Mouse (Mus musculus) testis, postnatal 10 days (tissue): ENCODE data around the gene Umad1.

Experiments
- DNase-seq: peaks from one replicate; pipeline ENCODE4 v3.0.0; 2021; ENCODE audit warnings: low spot score

Gene Umad1

DNA sequence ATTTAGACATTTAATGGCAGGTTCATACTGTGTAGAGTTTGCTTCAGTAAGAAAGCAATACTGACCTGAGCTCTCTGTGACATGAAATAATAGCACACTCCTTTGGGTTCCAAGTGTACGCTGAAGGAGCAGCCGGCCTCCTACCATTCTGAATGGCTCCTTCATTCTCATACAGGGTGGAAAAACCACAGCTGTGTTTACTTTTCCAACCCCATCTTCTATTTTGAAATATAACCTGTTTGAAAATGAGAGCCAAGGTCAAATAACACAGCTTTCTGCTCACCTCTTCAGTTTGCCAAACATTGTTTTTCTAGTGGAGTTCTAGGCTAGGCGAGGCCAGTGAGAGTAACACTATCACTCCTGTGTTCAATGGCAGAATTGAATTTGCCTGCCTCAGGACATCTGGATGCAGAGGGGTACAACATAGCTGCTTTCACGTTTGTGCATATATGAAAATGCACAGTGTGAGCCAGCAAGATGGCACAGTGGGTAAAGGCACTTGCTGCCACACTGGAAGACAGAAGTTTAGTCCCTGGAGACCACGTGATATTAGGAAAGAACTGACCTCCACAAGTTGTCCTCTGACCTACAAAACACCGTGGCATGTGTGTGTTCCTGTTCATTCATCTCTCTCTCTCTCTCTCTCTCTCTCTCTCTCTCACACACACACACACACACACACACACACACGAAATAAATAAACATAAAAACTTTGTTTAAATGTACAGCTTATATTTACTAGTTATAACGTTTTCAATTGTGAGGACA, 157.9 kb downstream of the Umad1 start:
- no peak for DNase-seq

DNA sequence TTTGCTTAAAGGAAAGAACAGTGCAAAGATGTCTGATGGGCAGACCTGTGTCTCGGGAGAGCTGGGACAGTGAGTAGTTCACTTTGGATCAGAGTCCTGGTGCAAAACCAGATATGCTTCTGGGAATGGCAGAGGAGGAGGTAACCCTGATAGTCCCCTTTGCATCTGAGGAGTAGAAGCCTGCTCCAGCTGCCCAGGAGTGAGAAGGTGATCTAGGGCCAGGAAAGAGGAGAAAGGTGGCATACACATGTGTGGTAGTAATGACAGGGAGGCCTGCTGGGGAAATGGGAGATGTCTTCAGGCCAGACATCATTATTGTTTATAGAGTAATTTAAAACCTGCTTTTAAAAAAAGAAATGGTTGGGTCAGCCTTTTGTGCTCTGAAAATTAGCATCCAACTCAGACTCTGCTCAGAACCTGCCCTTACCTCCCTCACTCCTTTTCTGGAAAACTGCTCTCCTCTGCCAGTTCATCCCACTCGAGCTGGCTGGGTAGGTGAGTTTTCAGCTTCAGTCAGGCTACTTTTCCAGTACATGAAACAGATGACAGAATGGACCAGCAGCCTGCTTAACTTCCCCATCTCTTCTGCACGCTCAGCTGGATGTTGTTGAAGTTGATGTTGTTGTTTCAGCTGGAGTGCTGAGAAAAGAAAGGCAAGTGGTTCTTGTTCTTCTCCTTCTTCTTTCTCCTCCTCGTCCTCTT, 160.5 kb downstream of the Umad1 start:
- no peak for DNase-seq

DNA sequence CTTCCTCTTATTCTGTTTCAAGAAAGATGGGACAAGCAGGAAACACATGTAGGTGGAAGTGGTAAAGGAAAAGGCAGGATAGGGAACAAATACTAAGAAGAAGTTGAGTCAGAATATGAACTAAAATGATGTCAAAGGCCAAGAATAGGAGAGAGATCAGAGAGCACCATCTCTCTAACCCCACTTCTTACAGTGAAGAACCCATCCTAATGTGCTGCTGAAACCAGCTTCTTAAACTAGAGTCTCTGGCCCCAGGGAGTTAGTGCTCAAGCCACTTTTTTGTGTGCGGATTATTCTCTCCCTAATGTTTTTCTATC, 161.1 kb downstream of the Umad1 start:
- DNase-seq: no peak

DNA sequence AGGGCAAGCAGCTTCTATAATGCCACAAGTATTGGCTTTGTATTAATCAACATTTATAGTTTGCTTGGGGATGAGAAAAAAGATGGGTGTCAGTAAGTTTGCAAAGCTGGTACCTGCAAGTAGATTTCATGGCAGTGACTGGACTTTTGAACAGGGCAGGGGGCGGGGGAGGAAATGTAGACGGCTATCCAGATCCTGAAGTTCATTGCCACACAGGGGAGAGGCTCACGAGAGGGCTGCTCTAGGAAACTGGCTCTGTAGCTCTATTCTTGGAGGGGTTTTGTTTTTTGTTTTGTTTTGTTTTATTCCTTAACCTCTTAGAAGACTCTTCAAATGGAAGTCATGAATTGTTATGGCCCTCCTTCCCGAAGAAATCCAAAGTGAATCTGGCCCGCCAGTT, 162.3 kb downstream of the Umad1 start:
- no peak for DNase-seq

DNA sequence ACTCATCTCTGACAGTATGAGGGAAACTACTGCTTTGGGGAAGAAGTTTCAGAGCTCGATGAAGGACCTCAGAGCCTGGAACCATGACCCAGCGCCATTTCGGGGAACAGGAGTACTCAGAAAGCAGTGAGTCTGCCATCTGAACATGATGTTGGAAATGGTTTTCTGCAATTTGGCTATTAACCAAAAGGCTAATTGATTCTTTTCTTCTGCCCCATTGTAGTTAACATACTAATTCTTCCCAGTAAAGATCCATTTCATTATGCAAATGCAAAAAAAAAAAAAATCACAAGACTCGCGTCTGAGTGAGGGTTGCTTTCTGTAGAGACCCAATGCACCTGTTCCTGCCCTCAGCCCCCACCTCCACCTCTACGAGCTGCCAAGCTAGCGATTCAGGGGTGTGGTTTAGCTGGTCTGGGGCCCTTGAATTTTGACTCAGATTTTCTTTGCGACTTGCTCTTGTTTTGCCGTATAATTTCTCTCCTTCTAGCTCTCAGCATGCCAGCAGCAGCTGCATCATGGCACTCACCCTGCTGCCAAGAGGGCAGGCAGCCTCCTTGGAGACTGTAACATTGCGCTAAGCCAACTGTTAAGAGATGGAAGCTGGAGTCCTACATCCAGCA, 163.0 kb downstream of the Umad1 start:
- DNase-seq: no peak

DNA sequence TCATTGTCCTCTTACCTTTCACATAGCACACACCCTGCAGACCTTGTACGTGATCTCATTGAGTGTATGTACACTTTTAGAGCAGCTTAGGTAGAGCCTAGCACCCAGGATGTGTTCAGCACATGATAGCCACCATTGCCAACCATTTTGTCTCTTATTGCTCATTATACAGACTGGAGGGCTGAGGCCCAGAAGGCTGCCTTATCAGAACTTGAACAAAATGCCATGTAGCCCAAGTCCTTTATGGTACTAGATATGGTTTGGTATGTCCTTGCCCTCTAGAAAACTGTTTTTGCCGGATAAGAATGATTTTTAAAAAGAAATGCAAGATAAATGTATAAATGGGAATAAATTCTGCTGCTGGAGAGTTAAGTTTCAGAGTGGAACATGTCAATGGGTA, 164.1 kb downstream of the Umad1 start:
- DNase-seq: no peak

DNA sequence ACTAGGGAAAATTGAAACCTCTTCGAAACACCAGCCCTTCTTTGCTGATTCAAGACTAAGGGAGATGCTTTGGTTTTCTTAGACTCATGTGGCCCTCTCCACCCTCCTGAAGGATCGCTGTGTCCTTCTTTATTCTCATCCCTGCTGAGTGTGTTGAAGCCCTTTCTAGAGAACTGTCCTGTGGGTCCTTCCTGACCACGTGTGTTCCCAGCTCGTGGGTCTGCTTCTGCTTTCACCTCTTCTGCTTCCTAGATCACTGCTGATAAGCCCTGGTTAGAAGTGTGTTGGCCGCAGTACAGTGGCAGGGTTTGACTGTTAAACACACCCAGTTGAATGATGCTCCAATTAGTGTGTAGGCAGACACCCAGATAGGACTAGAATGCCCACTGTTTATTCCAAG, 168.6 kb downstream of the Umad1 start:
- no peak for DNase-seq

DNA sequence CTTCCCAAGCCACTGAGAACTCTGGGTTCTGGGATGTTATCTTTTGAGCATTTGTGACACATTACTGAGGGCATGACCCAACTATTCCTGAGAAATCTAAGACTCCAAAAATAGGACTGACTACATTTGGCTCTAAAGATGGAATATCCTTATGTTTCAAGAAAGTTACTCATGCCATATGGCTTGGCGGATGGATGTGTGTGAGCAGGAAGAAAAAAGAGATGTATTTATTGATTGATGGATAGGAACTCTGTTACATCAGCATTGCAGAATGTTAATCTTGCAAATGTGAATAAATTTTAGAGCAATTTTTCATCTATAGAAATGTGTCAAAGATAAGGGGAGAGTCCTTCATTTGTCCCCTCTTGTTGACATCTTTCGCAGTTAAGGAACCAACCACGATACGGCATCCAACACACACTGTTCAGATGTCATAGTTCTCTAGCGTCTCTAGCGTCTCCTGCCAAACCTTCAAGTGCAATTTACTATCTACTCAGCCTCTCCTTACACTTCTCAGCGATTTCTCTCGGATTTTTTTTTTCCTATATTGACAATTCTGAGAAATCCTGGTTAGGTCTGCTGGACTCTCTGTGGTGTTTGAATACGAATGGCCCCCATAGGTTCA, 171.6 kb downstream of the Umad1 start:
- DNase-seq: no peak

DNA sequence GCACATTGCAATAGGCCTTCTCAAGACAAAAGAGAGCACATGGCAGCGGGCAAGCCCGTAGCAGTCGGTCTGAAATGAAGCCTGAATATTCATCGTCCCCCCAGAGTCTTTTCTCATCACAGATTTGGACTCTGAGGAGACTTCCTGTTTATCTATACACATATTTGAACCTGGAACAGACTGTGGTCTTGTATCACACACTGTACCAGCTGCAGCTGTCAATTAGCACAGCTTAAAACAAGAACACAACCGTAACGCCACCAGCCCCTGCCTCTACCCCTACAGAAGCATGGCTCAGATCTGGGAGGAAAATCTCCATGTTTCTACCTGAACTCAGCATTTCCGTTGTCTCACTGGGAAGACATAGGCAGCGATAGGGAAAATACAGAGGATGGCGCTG, 174.1 kb downstream of the Umad1 start:
- DNase-seq: no peak

DNA sequence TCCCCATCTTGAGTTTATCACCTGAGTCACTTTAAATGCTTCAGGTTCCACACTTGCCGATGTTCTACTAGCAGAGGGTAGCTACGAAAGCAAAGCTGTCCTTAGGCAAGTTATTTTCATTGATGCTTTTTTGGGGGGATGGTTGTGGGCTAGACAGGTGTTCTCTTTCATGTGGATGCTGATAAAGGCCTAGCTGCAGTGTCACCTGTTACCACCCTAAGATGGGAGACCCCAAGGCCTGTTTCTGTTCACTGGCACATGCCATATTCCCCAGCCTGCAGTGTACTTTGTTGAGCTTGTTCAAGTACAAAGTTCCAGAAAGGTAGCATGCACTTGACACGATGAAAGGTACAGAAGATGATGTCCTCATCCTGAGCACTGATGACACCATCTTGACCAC, 178.8 kb downstream of the Umad1 start:
- DNase-seq: no peak

DNA sequence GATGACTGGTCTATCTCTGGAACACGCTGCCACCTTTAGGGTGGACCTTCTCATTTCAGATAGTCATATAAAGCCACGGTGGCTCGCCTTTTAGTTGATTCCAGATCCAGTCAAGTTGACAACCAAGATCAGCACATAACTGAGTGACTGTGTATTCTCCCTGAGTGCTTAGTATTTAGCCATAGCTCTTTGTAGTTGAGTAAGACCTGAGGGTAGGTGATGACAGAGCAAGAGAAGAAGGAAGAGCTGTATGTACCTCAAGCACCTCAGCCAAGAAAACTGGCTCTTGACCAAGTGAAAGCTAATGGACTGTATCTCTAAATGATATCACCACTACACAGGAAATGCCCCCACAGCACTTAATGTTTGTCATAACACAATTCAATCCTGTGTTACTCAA, 182.7 kb downstream of the Umad1 start:
- no peak for DNase-seq

DNA sequence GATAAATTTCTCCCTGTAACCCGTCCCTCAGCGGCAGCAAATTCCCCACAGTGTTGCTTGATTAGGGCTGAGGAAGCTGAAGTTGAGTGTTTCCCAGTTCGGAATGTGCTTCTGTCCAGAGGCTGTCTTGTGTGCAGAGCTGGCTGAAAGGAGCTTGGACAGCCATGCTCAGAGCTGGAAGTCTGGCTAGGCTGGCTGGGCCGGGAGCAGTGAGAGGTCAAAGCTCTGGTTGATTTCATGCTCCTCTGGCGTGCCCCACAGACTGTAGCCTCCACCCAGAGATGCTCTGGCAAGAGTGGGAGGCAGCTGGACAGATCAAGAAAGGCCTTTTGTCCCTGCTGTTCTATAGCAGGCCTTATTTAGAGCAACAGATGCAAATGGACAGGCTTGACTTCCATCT, 187.7 kb downstream of the Umad1 start:
- DNase-seq: no peak

DNA sequence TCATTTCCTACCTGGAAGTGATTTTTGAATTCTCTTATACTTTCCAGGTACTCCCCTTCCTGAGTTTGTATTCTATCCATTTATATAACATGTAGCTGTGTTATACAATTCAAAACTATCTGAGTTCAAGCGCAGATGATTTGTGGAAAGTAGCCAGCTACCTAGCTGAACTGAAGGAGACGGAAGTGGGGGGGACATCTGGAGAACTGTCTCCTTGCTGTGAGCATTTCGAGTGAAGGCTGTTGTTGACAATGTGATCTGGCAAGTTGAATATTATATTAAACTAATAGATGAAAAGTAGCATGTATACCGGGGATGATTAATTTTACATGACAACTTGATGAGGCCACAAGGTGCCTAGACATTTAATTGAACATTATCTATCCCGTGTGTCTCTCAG, 196.5 kb downstream of the Umad1 start:
- DNase-seq: no peak

DNA sequence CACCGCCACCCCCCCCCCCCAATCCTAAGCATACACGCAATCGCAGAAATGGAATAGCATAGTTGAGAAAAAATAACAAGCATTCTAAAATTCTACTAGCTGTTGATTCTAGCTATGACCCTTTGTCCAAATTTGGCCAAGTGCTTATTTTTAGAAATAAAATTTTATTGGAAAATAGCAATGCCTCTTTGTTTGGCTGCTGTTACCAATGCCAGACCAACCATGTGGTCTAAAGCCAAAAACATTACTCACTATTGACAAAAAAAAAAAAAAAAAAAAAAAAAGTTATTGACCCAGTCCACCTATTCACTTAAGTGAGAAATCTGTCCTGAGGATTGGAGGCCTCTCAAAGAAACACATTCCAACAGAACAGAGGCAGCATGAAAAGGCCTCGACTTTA, 199.5 kb downstream of the Umad1 start:
- DNase-seq: no peak

DNA sequence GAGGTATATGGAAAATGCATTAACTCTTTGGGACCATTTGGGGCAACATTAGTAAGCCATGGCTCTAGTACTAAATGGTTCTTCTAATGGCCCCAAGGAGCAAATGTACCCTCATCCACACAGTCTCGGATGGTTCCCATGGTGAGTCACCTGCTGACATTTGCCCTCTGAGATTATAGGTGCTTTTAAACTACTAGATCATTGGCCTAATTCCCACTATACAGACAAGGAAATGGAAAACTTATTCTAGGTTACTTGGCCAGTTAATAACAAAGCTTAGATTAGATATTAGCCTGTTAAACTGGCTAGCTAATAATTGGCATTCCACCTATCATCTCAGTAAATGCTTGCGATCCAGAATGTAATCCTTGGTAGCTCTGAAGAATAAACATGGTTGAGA, 203.4 kb downstream of the Umad1 start:
- no peak for DNase-seq

DNA sequence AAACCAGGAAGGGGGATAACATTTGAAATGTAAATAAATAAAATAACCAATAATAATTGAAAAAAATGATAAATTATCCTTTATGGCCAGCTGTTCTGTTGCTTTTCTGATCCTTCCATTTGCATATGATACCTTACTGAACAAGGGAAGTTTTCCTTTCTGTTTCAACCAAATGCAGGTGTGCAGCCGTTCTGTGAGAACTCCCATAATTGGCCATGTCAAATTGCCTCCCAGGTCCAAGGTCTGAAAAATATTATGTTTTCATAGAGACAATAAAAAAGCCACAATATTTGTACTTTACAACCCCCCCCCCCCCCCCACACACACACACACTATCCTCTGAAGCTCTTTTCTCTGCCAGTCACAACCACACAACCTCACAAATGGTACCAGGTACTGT, 206.3 kb downstream of the Umad1 start:
- no peak for DNase-seq

DNA sequence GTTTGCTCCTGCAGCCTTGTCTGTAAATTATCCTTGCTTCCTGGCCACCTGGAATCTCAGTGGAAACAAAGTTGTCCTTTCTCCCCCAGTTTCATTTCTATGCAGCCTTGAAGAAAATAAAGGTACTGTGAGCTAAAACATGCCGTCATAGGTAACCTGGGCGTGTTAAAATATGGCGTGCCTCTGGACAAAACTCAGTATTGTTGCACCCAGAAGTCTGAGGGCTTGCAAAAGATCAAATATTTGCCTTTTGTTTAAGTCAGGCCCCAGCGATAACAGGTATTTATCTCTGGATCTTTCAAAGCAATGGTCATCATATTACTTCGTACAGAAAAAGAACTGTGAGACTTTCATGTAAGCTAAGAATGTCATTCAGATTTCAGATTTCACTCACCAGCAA, 206.9 kb downstream of the Umad1 start:
- DNase-seq: no peak

DNA sequence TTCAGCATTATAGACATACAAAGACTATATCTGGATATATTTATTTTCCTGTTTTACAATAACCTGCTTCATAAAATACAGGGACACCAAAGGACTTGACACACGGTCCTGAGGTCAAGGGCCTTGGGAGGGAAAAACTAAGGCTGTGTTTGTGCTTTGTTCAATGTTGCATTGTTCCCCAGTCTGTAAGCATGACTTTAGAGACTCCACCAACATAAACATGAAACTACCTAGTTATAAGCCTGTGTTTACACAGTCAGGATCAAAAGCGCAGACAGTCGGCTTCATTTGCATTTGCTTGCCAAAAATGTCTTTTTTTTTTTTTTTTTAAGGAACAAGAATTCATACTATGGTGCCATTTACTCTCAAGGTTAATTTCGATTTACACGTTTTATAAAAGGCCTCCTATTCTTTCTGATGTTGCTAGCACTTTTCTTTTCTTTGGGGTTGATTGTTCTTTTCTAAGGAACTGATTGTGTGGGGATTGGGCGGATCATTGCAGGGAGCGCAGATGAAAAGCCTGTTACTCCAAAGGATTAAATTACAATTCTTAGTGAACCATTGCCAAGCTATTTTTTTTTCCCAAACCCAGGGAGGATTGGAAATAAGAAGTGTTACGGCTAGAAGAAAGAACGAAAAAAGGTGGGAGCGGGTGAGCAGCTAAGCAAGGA, 208.7 kb downstream of the Umad1 start:
- no peak for DNase-seq

DNA sequence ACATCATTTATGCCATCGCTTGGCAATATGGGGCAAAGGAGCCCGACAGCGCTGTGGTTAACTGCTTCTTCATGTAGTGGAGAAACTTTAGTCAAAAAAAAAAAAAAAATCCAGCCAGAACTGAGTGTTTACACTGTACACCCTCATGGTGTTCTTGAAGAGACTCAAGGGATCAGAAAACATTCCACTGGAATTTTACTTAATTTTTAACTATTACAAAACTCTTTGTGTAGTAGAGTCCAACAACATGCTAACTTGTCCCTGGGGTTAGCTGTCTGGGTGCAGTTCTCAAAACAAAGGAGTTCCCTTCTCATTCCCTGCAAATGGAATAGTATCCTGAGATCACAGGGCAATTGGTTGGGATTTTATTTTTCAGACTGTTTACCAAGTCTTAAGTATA, 210.8 kb downstream of the Umad1 start:
- no peak for DNase-seq

DNA sequence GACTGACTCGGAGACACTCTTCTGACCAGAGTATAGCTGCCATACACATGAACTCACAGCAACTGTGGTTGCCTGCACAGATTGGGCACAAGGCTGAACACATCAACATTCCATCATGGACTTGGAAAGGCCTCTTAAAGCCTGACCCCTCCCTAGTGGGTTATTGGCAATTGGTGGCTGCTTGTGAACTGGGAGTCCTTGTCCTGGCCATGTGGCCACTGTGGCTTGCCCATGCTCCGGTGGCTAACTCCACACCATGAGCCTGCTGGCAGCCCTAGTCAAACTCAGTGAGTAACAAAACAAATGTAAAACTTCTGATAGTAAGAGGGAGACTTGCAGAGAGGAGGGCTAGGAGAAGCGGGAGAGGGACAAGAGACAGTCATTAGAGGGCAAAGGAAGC, 213.0 kb downstream of the Umad1 start:
- no peak for DNase-seq

DNA sequence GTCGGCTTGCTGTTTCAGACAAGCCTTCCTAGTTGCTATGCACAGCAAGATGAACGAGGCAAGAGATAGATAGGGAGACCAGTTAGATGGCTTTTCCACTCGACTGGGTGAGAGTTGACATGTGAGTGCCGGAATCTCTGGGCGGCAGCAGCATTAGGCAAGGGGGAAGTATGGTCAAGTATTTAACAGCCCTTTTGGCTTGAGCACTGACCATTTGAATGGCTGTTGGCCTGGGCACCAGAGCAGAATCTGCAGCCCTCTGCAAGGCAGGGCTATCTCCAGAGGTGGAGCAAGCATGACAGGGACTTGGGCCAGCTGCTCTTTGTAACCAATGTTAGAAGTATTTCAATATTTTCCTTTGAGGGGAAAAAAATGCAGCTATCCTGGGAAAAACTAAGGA, 213.8 kb downstream of the Umad1 start:
- no peak for DNase-seq

DNA sequence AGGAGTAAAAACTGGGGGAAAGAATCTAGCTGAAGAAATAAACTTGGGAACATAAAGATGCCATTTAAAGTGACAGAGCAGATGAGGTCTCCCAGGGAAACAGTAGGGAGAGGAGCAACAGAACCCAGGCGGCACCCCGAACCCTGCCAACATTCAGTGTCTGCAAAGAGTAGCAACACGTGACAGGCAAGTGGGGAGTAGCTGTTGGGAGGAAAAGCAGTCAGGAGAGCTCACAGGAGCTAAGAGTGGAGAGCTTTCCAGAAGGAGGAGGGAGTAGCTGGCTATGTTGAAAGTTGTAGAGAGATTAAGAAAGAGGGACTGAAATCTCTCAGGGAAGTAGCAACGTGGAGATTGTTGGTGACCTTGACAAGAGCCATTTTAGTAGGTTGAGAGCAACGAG, 214.4 kb downstream of the Umad1 start:
- DNase-seq: peak; percentile 51

DNA sequence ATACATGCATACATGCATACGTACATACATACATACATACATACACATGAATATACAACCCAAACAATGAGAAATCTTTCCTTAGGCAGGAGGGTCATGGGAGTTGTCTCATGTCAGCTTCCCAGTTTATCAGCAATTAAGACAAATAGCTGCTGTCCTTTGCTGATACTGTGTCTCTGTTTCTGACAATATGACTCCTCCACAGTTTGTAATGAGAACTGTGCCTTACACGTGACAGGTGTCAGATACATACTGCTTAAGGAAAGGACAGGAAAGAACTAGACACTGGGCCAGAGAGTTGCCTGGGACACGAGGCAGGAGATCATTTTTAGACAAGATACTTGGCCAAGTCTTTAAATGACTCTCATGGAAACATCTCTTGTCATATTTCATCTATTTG, 215.2 kb downstream of the Umad1 start:
- DNase-seq: no peak
